Mouse (Mus musculus): ENCODE measurements around the gene Olfr1008. TPM values are rescaled to one million over a fixed set of nuclear protein-coding genes. Genes with fewer than 3 reads are reported as not detected.
"Not testable (repeated sequence)": the region's sequence is repeated elsewhere in the genome, so short reads cannot be mapped to it uniquely, and the experiment has no call there.

Olfr1008 gene
- not detected for total RNA-seq (2021)

DNA sequence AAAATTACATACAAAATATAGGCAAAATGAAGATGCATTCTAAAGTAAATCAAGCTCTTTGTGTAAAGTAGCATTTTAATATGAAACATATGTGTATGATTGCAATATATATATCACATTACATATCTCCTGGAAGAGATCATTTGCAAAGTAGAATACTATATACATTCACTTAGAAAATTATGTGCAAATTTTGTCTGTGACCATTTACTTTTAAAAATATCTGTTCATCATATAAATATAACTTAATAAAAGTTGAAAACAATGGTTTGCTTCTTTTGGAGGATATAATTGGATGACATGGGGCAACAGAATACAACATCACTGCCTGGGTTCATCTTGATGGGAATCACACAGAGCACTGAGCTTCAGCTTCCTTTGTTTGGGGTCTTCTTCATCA, at the start of gene Olfr1008:
Olfr1008 (plus strand) TSS at position 301 of the 400 bp plus-strand sequence.
- DNase-seq, result no peak

DNA sequence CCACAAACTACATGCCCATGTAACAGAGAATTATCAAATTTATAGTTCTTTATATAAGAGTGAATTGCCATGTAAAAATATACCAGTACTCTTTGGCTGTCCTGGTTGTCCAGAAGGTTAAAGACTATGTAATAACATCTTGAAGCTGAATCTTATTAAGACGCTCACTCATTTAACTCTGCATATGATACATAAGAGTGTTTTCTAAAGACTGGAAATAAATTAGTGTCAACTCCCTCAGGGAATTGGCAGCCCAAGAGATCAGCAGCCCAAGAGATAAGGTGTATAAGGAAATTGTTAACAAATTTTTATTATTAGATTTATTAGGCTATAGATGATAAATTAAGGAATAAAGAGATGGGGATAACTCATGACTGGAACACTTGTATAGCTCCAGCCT, 38.6 kb upstream of the Olfr1008 start, which contains the start of gene Olfr1002:
Olfr1002 (minus strand) TSS at position 101 of the 400 bp plus-strand sequence.
- DNase-seq, result no peak

DNA sequence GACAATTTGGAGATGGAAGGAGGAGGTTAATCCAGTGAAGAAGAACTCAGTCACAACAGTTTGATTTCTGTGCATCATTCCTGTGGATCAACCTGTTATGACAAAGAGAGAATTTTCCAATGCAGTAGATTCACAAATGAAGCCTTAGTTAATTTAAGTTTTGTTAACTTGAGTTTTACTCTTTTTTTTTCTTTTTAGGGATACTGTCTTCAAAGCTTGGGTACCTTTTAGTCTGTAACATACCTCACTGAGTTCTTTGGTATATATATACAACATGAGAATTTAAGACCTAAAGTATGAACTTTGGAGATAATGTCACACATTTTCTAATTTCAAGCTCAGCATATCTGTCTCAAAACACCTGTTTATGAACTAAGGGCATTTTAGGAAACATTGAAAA, 24.9 kb upstream of the Olfr1008 start, which contains the start of gene Olfr154:
Olfr154 (minus strand) TSS at position 101 of the 400 bp plus-strand sequence.
- DNase-seq, result not testable (repeated sequence)

DNA sequence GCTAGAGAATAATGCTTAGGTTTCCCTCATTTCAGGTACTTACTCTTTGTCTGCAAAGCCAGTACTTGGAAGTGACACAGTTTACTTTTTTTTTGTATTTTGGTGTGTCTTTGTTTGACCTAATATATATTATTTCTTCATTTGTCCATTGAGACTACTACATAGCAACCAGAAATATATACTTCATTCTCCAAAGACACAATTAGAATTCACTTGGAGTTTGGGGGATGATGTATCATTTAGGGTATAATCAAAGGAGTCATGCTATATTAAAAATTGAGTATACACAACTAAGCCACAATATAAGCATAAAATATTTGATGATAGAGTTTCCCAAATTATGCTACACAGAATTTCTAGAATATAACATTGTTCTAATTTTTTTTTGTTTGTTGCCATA, 10.6 kb upstream of the Olfr1008 start, which contains the start of gene Olfr1006:
Olfr1006 (minus strand) TSS at position 101 of the 400 bp plus-strand sequence.
- DNase-seq, result no peak

DNA sequence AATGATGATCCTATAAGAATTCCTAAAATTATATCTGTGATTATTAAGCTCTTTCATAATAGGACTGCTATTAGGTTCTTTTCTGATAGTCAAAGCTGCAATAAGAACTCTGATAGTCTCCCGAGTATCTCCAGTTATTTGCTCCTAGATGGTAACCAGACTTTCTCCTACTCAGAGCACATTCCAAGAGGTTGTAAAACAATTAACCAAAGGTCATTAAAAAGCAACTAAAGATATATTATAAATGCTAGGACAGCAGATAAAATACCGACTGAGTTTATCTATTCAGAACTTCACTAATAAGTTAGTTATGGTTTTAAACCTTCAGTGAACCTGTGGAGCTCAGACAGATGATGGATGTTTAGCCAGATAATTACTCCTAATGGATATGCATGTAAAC, 21.4 kb downstream of the Olfr1008 start:
- not testable (repeated sequence) for DNase-seq

DNA sequence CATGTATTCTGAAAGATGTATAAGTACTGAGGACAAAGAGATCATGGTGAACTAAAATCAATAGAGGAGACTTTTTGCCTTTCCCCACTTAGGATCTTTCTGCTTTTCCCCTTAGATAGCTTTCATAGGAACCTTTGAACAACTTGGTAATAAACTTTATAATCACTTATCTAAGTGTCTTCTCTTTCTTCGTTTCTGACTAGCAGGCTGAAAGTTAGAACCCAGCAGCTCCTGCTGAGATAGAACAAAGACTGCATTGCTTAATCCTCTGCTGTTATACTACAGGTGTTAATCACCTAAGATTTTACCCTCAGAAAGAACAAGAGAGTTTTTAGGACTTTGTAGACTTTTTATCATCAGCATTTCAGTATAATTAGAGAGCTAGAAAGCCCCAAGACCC, 21.9 kb downstream of the Olfr1008 start:
- no peak for DNase-seq

DNA sequence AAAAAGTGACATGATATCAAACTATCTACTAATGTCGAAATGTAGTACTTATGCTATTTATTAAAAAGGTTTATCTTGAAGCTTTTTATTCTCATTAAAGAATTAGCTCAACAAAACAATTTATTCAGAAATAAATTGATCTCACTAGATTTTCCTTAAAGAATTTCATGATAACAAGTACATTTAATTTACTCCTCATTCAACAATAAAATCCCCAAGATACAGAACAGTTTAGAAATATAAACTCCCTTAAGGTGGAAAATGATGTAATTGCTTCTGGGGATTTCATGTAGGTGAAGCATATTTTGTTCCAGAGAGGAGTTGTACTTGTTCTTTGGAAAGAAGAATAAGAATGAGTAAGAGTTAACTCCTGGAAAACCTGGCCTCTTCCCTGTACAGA, 25.9 kb downstream of the Olfr1008 start, which contains the start of gene Olfr1009:
Olfr1009 (plus strand) TSS at position 301 of the 400 bp plus-strand sequence.
- no peak for DNase-seq

DNA sequence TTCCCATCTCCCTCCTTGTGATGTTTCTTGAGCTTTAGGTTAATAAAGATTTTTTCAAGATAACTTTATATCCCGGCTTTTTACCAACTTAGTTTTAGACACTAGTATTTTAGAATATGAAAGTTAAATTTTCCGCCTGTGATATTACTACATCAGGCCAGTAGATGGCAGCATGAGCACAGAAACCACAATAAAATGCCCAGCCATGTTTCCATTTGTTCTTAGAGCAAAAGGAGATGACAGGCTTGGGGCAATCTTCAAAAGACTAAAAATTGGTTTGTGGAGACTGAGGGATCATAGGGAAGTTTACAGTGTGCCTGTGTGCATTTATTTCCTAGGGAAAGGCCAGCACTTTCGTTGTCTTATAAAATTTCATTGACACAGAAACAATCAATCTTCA, 36.6 kb downstream of the Olfr1008 start:
- DNase-seq, result peak; percentile 23

Other genes with a start within 250 kb of the Olfr1008 start
- not detected for gene Olfr995, start 245.8 kb upstream of the Olfr1008 start, total RNA-seq (2021)
- gene 4833423E24Rik, start 170.4 kb upstream of the Olfr1008 start, total RNA-seq (2021), result not detected
- not detected for gene Olfr996, start 110.2 kb upstream of the Olfr1008 start, total RNA-seq (2021)
- gene Olfr998, start 100.5 kb upstream of the Olfr1008 start, total RNA-seq (2021), result not detected
- not detected for gene Olfr1000, start 77.5 kb upstream of the Olfr1008 start, total RNA-seq (2021)
- not detected for gene Olfr1002, start 38.7 kb upstream of the Olfr1008 start, total RNA-seq (2021)
- gene Olfr154, start 25.0 kb upstream of the Olfr1008 start, total RNA-seq (2021), result not detected
- gene Olfr1006, start 10.7 kb upstream of the Olfr1008 start, total RNA-seq (2021), result not detected
- not detected for gene Olfr1009, start 26.0 kb downstream of the Olfr1008 start, total RNA-seq (2021)
- not detected for gene Olfr1012, start 73.3 kb downstream of the Olfr1008 start, total RNA-seq (2021)
- not detected for gene Olfr1013, start 77.7 kb downstream of the Olfr1008 start, total RNA-seq (2021)
- gene Olfr1014, start 83.3 kb downstream of the Olfr1008 start, total RNA-seq (2021), result not detected
- not detected for gene Olfr1015, start 92.6 kb downstream of the Olfr1008 start, total RNA-seq (2021)
- gene Olfr1016, start 113.1 kb downstream of the Olfr1008 start, total RNA-seq (2021), result not detected
- gene Olfr1018, start 129.0 kb downstream of the Olfr1008 start, total RNA-seq (2021), result not detected
- not detected for gene Olfr1019, start 156.1 kb downstream of the Olfr1008 start, total RNA-seq (2021)
- not detected for gene Olfr1020, start 157.6 kb downstream of the Olfr1008 start, total RNA-seq (2021)
- gene Olfr1022, start 179.2 kb downstream of the Olfr1008 start, total RNA-seq (2021), result not detected
- not detected for gene Olfr1023, start 196.2 kb downstream of the Olfr1008 start, total RNA-seq (2021)
- not detected for gene Olfr1024, start 215.6 kb downstream of the Olfr1008 start, total RNA-seq (2021)
- gene Olfr1025-ps1, start 225.8 kb downstream of the Olfr1008 start, total RNA-seq (2021), result not detected
- gene Olfr1026, start 232.1 kb downstream of the Olfr1008 start, total RNA-seq (2021), result not detected